Mouse (Mus musculus) c-Kit-positive CD71-positive TER-119-positive erythroid progenitor cells, embryonic 14.5 days (primary cell): ENCODE data around the gene 7530416G11Rik.

ENCODE experiments used
- DNase-seq: peaks from one replicate; pipeline ENCODE4 v3.0.0-alpha.2; 2013; ENCODE audit warnings: low spot score

7530416G11Rik gene

DNA sequence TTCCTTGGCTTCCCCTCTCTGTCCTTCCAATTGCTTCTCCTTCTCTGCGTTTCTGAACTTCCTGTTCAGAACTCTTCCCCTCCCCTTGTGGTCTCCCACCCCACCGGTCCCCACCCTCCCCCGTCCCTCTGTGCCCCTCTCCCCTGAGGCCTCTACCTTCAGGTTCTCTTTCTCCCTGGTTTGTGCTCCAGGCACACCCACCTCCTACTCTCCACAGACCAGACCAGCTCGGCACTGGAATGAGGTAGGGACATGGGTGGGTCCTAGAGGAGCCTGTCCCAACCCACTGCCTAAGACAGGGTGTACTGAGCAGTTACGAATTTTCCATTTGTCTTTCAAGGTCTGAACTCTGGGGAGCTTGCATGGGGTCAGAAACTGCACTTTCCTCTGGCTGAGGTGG is 23.1 kb downstream of the 7530416G11Rik start:
- no peak for DNase-seq

DNA sequence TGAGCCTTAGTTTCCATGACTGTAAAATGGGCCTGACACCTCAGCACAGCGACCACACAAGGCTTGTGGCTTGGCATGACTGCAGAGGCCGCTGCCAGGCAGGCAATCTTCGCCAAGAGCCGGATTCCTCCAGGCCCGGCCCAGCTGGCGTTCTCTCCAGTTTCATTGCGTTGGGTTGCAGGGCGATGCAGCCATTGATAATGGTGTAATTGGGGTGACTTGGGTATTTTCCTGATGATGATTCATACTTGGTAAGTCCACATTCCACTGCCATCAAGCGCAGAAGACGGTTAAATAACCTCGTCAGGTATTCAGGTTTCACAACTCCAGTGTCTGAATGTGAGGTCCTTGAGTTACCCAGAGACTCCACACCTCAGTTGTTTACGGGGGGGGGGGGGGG is 23.7 kb downstream of the 7530416G11Rik start:
- DNase-seq = no peak

DNA sequence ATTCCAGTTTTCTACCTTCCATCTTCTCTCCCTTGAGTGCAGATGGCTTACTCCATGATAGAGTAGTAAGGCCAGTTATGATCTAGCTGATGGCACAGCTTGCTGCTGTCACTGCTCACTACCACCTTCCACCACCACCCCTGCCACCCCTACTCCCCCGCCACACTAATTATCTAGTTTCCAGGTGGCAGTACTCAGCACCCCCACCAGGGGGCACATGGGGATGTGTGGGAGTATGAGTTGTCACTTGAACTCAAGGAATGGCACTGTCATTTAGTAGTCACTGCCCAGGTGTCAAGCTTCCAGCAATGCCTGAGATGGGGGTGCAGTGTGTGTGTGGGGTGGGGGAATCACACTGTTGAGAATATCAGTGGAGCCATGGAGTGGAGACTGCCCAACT is 25.4 kb downstream of the 7530416G11Rik start:
- peak; percentile 37 for DNase-seq

DNA sequence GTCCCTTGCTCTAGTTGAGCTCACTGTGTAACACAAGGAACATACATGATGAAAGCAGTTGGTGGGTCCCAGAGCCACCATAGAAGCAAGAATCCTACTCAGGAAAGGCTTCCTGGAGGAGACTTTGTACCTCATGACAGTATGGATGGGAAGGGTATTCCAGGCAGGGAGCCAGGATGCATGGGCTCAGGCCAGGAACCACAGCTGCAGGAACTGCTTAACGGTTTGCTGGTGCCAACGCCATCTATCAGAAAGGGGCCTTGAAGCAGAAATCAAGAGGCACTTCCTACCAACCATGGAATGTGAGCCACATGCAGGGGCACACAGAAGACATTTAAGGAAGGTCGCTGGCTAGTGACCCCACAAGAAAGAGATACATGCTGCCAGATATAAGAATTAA is 28.3 kb downstream of the 7530416G11Rik start:
- DNase-seq = no peak

DNA sequence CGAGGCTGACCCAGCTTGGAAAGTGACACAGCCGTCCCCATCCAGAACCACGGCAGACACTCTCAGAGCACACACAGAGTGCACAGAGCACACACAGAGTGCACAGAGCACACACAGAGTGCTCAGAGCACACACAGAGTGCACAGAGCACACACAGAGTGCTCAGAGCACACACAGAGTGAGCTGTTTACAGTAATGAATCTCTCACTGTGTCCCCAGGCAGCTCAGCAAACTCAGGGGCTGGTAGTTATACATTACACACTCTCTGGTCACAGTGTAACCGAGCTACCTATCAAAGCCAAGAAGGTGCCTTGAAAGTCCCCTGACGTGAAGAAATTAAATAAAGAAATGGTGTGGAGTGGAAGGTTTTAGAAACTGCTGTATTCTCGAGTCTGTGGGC is 33.6 kb downstream of the 7530416G11Rik start:
- no peak for DNase-seq

DNA sequence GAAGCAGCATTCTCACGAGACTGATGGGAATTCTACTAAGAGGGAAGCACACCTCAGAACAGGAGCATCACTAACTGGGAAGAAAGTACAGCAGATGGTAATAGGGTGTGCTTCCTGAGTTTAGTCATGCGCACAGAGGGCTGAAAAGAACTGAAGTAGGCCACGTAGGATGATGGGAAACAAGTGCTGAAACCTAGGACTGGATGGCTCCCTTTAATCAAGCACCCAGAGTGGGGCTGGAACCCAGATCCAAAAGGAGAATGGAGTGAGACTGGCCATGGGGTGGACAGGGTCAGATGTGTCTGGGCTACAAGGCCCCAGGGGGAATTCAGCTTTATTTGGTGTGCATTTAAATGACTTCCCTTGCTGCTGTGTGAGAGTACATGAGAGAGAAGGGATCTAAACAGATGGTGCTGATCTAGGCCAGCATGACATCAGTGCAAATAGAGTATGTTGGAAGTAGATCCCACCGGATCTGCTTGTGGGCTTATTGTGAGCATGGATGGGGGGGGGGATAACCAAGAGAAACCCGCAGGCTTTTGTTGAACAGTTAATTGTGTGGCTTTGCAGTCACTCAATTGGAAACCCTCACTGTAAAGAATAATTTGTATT is 36.5 kb downstream of the 7530416G11Rik start:
- no peak for DNase-seq

DNA sequence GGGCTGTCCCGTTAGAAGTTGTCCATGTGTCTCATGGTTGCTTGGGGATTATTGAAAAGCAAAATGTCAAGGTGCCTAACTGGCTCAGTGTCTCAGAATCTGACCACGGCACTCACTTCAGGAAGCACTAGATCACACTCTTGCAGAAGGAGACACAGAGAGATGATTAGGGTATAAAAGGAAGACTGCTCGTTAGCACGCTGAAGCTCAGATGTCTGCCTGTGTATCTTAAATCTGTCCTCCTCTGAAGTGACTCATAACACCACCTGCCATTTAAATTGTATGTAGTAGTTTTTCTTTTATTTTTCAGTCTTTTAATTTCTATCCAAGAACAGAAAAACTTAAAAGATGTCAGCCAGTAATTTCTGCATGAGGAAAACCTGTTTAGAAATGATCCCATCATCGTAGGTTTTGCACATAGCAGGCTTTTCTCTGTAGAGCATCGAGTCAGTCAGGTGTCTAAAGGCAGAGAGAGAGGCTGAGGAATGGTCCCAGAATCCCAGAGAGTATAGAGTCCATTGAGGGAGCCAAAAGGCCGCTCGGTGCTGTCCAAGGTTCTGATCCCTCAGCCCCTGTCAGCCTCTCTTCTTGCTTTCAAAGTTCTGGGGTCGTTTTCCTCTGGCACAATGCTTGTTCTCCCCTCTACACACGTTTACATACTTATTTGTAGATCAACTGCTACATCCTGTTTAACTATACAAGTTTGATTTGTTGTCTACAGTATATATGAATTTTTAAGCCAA is 38.0 kb downstream of the 7530416G11Rik start:
- no peak for DNase-seq

DNA sequence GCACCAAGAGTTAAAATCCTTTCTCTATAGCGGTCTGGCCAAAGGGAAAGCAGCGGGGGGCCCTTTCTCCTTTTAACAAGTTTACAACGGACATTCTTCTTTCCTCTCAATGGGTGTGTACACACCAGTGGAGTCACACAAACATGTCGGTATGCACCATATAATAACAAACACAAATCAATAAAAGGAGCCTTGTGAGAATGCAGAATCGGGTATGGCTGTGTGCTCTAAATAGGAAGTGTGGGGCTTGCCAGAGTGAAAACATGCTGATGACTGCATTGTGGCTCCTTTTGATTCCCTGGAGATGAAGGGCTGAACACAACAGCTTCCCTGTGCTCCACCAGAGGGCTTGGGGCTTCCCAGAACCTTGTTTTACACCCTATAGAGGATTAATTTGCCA is 38.8 kb downstream of the 7530416G11Rik start:
- DNase-seq = no peak

DNA sequence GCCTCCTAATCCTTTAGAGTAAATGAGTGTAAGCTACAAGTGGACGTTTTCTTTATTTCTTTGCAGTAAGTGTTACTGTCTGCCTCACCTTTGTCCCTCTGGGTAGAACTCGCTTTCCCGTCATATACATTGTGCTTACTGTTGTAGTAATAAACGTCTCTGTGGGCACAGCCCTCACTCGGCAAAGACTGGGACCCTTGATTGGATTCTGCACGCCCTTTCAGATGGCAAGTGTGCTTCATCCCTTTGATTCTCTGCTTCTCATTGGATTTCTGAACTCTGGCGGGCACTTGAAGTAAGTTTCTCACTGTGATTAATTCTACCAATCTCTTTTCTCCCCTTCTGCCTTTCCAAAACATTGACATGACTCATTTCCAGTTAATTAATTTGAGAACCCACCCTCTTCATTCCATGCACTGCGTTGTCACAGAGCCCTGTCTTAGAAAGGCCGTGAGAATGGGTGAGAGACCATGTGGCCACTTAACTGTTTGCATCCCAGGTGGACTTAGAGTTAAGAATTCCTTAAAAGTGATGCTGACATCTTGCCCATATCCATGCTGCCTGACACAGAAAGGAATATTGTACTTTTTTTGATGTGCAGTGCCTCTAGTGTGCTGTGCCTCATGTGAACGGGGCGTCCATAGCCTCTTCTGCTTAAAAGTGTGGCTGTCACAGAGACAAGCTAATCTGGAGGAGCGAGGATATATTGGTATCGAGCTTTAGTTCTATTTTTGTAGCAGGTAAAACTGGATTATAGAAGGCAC is 39.8 kb downstream of the 7530416G11Rik start:
- no peak for DNase-seq

DNA sequence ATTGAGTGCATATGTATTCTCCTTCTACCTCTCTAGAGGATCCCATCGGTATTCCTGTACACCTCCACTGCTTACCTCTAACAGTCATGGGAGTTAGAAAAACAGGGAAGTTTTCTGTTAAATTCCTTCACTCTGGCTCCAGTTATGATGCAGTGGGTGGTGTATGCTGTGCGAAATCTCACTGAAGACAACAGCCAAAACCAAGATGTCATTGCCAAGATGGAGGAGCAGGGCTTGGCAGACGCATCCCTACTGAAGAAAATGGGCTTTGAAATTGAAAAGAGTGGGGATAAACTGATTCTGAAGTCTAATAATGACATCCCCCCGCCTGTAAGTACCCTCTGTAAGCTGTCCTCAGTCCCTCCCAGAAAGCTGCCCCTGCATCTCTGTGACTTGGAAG is 40.9 kb downstream of the 7530416G11Rik start:
- DNase-seq = no peak

DNA sequence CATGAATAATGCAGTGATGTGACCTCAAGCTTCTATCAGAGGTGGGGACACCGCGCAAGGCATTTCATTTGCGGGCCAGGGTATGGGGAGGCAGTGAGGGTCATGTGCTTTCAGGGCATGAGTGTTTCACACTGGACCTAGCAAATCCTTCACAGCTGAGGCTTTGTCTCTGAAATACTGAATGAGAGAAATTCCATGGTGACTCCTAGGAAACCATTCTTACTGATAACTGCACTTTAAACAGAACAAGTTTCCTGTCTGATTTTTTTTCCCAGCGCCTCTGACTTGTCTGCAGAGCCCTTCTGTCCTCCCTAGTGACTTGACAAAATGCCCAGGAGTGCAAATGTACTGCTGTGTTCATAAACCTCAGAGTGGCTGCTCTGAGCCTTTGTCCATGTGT is 41.5 kb downstream of the 7530416G11Rik start:
- no peak for DNase-seq

DNA sequence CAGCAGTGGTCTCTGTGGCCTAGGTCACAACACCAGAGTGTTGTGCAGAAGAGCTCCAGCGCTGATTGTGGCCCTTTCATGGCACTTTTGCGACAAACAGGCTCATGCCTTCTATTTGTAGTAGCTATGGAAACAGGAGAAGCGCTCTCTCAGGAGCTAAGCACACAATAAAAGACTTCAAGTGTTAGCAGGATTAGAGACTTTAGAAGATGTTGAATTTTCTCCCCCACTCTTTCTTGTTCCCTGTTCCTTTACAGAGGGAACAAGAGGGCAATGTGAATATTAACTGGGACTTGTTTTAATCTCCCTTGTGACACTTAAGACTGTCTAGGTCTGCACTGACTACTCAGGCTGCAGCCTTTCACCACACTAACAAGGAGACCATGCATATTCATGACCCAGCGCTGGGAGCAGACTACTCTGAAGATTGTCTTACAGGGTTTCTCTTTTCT is 44.4 kb downstream of the 7530416G11Rik start:
- DNase-seq = no peak

DNA sequence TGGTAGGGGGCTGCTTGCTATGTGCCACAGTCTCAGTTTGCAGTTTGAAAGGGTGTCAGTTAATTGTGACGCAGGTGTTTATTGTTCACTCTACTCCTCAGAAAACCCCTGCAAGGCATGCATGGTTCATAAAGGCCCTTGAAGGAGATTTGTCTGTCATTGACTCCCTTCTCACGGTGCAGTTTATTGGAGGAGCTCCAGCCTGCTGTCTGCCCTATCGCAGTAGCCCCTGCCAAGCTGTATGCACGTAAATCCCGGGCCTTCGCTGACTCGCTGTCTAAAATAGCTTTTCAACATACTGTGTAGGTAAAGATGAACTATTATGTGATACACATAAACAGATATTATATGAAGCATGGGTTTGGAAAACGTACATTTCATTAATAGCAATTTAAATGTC is 45.2 kb downstream of the 7530416G11Rik start:
- no peak for DNase-seq

DNA sequence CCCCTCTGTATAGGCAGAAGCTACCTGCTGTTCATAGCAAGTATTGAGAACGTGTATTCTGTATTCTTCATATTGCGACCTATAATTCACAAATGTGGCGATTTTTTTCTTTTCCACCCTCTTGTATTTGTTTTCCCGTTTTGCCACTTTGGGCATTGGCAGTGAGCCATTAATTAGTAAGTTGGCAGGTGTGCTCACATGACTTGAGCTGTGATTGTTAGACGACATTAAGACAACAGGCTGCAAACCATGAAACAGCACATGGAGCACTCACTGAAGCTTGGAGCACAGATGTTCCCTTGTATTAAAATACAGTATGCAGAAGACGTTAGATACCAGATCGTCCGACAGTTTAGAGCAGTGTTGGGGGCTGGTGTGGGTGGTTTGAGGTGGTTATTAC is 46.1 kb downstream of the 7530416G11Rik start:
- DNase-seq = no peak

DNA sequence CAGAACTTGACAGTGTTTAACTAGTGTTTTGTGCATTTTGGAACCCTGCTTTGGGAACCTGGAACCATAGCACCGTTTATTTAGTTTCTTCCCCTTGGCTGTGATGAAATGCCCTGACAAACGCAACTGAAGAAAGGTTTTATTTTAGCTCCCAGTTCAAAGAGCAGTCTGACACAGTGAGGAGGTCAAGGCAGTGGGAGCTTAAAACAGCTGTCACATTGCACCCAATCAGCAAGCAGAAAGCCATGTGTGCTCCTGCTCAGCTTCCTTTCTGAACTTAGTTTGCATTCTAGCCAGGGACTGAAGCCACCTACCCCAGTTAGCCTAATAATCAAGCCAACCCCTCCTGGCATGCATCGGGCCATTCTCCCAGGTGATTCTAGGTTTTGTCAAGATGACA is 56.4 kb downstream of the 7530416G11Rik start:
- DNase-seq = no peak
